Comparison of ENCODE assay signal across 25 mouse cellular contexts in the genomic region with DNA sequence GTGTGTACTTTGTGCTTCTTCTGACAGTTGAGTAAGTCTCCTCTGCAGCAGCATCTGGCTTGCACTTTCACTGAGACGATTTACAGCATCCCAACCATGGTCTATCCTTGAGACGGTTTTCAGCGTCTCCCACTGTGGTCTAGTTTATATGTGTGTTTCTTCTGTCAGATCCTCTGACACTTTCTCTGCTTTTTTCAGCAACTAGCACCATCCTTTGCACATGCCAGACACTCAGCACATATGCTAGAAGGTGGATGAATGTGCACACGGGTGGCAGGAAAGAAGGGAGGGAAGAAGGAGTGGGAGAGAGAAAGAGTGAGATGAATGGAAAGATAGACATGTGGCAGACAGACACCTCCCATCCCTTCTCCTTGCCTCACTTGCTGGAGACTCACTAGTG. TPM values are rescaled to one million over a fixed set of nuclear protein-coding genes. Genes with fewer than 3 reads are reported as not detected.
DNase-seq lines count a peak whose midpoint lies in the region; ATAC-seq and TF ChIP-seq lines count a peak whose summit lies in the region.
"Had no signal": no experiment of that assay in that cellular context is flagged by ENCODE, and none has a peak within 500 bp of the region (broad histone marks: within the 10 kb centered on the region; RNA-seq: fewer than 3 reads in every experiment).

No protein-coding gene starts in this region.

- H3K36me3 ChIP-seq in lung, embryonic 14.5 days (ENCODE audit: insufficient read depth): no peaks in the 10 kb centered on the region; the same call in 1 of the 2 replicates
- peaks cover 16% of the 10 kb centered on the region; the same call in 1 of the 2 replicates for H3K36me3 ChIP-seq in embryonic facial prominence, embryonic 12.5 days
- H3K36me3 ChIP-seq in limb, embryonic 12.5 days: peaks cover 32% of the 10 kb centered on the region
- H3K36me3 ChIP-seq: intestine, embryonic 15.5 days; liver, embryonic 13.5 days; stomach, embryonic 15.5 days had no signal

- no peaks in the 10 kb centered on the region for H3K27me3 ChIP-seq in lung, embryonic 14.5 days (ENCODE audit: insufficient read depth, low read length)
- H3K27me3 ChIP-seq in embryonic facial prominence, embryonic 12.5 days: no peaks in the 10 kb centered on the region
- no peaks in the 10 kb centered on the region for H3K27me3 ChIP-seq in limb, embryonic 12.5 days
- H3K27me3 ChIP-seq: intestine, embryonic 15.5 days; liver, embryonic 13.5 days; Patski; stomach, embryonic 15.5 days had no signal

- no peak for TF ChIP-seq CTCF in lung, embryonic 14.5 days (IDR thresholded peaks at IDR 0.05; ENCODE audit: low read depth)

- 49% methylated on average over 4 of the region's 4 CpGs for WGBS in lung, embryonic 14.5 days
- 41% methylated on average over 4 of the region's 4 CpGs for WGBS in embryonic facial prominence, embryonic 12.5 days
- 24% methylated on average over 4 of the region's 4 CpGs for WGBS in limb, embryonic 12.5 days

- H3K4me3 ChIP-seq in lung, embryonic 14.5 days (ENCODE audit: low read depth, low read length): no peak overlapping the region
- H3K4me3 ChIP-seq in embryonic facial prominence, embryonic 12.5 days: no peak overlapping the region
- H3K4me3 ChIP-seq in limb, embryonic 12.5 days (replicated peaks): no peak overlapping the region
- H3K4me3 ChIP-seq: erythroblast, embryonic 14.5 days; forebrain, embryonic 13.5 days; intestine, embryonic 15.5 days; liver, embryonic 13.5 days; stomach, embryonic 15.5 days had no signal

- H3K27ac ChIP-seq in lung, embryonic 14.5 days (ENCODE audit: low read depth): peak overlapping the region; percentile 0; the same call in 1 of the 2 replicates
- peak overlapping the region; percentile 75 for H3K27ac ChIP-seq in embryonic facial prominence, embryonic 12.5 days
- H3K27ac ChIP-seq in limb, embryonic 12.5 days: peak overlapping the region; percentile 76
- H3K27ac ChIP-seq: forebrain, embryonic 13.5 days; intestine, embryonic 15.5 days; liver, embryonic 13.5 days; stomach, embryonic 15.5 days had no signal

- peak; percentile 9 to 46 for DNase-seq in frontal cortex, adult 2 months (ENCODE audit: extremely low spot score in 1 of 2, low spot score in 1 of 2)
- DNase-seq in frontal cortex, postnatal 25 days (ENCODE audit: low spot score in 2 of 2): no peak
- DNase-seq in lung, embryonic 14.5 days: no peak
- DNase-seq in lung, postnatal 36 days: no peak
- no peak for DNase-seq in gastrocnemius, adult 18-20 months (ENCODE audit: low spot score)
- DNase-seq in kidney, adult 11 months: no peak
- DNase-seq: cerebellum, adult 11-12 months; cerebellum, postnatal 10 days; heart, postnatal 4 days; kidney, adult 9 months; kidney, postnatal 36 days; liver, embryonic 13.5 days; lung, adult 2 months; midbrain, embryonic 14.5 days; thymus, adult 2 months; thymus, postnatal 4 days had no signal

- no peaks in the 10 kb centered on the region for H3K9me3 ChIP-seq in lung, embryonic 14.5 days (ENCODE audit: low read depth, low read length)
- H3K9me3 ChIP-seq in embryonic facial prominence, embryonic 12.5 days: no peaks in the 10 kb centered on the region
- no peaks in the 10 kb centered on the region for H3K9me3 ChIP-seq in limb, embryonic 12.5 days
- H3K9me3 ChIP-seq: forebrain, embryonic 13.5 days; intestine, embryonic 15.5 days; liver, embryonic 13.5 days; stomach, embryonic 15.5 days had no signal

- ATAC-seq in lung, embryonic 14.5 days (ENCODE audit: insufficient read depth): no peak
- ATAC-seq in embryonic facial prominence, embryonic 12.5 days (ENCODE audit: insufficient number of reproducible peaks, insufficient read depth, low FRiP score, low TSS enrichment): no peak
- ATAC-seq in limb, embryonic 12.5 days (ENCODE audit: insufficient number of reproducible peaks, insufficient read depth, low FRiP score, low TSS enrichment, low read depth): no peak
- ATAC-seq: hindbrain, embryonic 16.5 days; Patski had no signal

- H3K4me1 ChIP-seq in lung, embryonic 14.5 days (ENCODE audit: insufficient read depth): peaks cover 3% of the 10 kb centered on the region
- H3K4me1 ChIP-seq in embryonic facial prominence, embryonic 12.5 days: peaks cover 34% of the 10 kb centered on the region
- H3K4me1 ChIP-seq in limb, embryonic 12.5 days (replicated peaks): peaks cover 39% of the 10 kb centered on the region
- H3K4me1 ChIP-seq: forebrain, embryonic 13.5 days; liver, embryonic 13.5 days had no signal

- H3K4me2 ChIP-seq in lung, embryonic 14.5 days: no peak overlapping the region
- no peak overlapping the region for H3K4me2 ChIP-seq in embryonic facial prominence, embryonic 12.5 days (replicated peaks)
- 0 out of 2 replicates have a peak overlapping the region, but pooled peaks have one; percentile 13 for H3K4me2 ChIP-seq in limb, embryonic 12.5 days
- H3K4me2 ChIP-seq: forebrain, embryonic 13.5 days; intestine, embryonic 15.5 days; liver, embryonic 13.5 days; stomach, embryonic 15.5 days had no signal

- H3K9ac ChIP-seq in lung, embryonic 14.5 days: no peak overlapping the region
- H3K9ac ChIP-seq in embryonic facial prominence, embryonic 12.5 days: no peak overlapping the region
- H3K9ac ChIP-seq in limb, embryonic 12.5 days (replicated peaks): no peak overlapping the region
- H3K9ac ChIP-seq: forebrain, embryonic 13.5 days; intestine, embryonic 15.5 days; liver, embryonic 13.5 days; stomach, embryonic 15.5 days had no signal

RNA-seq across cellular contexts. Expression of a gene that starts 43.0 kb away (rescaled TPM):
- 2.1 and 2.6 TPM in 2 replicates for polyA plus RNA-seq in frontal cortex, adult 2 months (2012; rRNA removed)
- 12.8 and 12.9 TPM in 2 replicates for polyA plus RNA-seq in lung, embryonic 14.5 days (2014; fragmentation: Nextera tagmentation; extraction: Ambion mirVana)
- 64.4 and 65.0 TPM in 2 replicates for polyA plus RNA-seq in embryonic facial prominence, embryonic 12.5 days (2016; fragmentation: Nextera tagmentation; extraction: Ambion mirVana)
- polyA plus RNA-seq in limb, embryonic 12.5 days (2016; fragmentation: Nextera tagmentation; extraction: Ambion mirVana): 45.3 and 50.4 TPM in 2 replicates
- 1 to 10 TPM in 1 of 2 experiments, under 1 TPM in 1; 0.91 to 1.7 TPM for total RNA-seq in gastrocnemius, adult 18-20 months (2021)
- total RNA-seq: megakaryocyte-erythroid progenitor cell, adult 5-6 weeks had no signal
- polyA plus RNA-seq: erythroblast, embryonic 14.5 days had no signal

Comparison
In these comparisons a context has a peak if more than half of its experiments do, and no peak if none do; other contexts are left out.
1. DNase-seq: peak in frontal cortex, adult 2 months (2 of 2); none in frontal cortex, postnatal 25 days (0 of 2), lung, embryonic 14.5 days (single experiment), lung, postnatal 36 days (single experiment), gastrocnemius, adult 18-20 months (single experiment) and kidney, adult 11 months (single experiment).
2. H3K27ac ChIP-seq: peak in every context shown above with its lines; median percentile 76 in limb, embryonic 12.5 days; 75 in embryonic facial prominence, embryonic 12.5 days; 0 in lung, embryonic 14.5 days.